14 mouse cellular contexts compared by ENCODE assay signal in genomic region chrX:140985256-140985655, GRCm38 (mm10).
"Had no signal": no experiment of that assay in that cellular context is flagged by ENCODE, and none has a peak within 500 bp of the region (broad histone marks: within the 10 kb centered on the region; RNA-seq: fewer than 3 reads in every experiment).

No protein-coding gene starts in this region.

- H3K27ac ChIP-seq: kidney, embryonic 15.5 days; limb, embryonic 12.5 days; limb, embryonic 15.5 days; liver, embryonic 13.5 days had no signal

- H3K4me2 ChIP-seq: kidney, embryonic 15.5 days; limb, embryonic 12.5 days; limb, embryonic 15.5 days; liver, embryonic 13.5 days; midbrain, embryonic 11.5 days had no signal

- H3K4me3 ChIP-seq: kidney, embryonic 15.5 days; limb, embryonic 12.5 days; limb, embryonic 15.5 days; liver, embryonic 13.5 days had no signal

- H3K36me3 ChIP-seq: kidney, embryonic 15.5 days; limb, embryonic 12.5 days; limb, embryonic 15.5 days; liver, embryonic 13.5 days had no signal

- H3K9me3 ChIP-seq: kidney, embryonic 15.5 days; limb, embryonic 12.5 days; limb, embryonic 15.5 days; liver, embryonic 13.5 days had no signal

- DNase-seq: kidney, adult 18-20 months; kidney, postnatal 14 days; left cerebral cortex, postnatal 4 days; liver, embryonic 13.5 days; lung, adult 2 months; lung, postnatal 14 days; lung, postnatal 4 days; midbrain, embryonic 14.5 days; thymus, adult 18-20 months; thymus, postnatal 36 days had no signal

- H3K9ac ChIP-seq: kidney, embryonic 15.5 days; limb, embryonic 12.5 days; limb, embryonic 15.5 days; liver, embryonic 13.5 days had no signal
